Mouse (Mus musculus) lung, embryonic 14.5 days (tissue): ENCODE results near the gene Hipk2. TPM values are rescaled to one million over a fixed set of nuclear protein-coding genes. Genes with fewer than 3 reads are reported as not detected.

Experiments
- ATAC-seq: fragments of 200-750 bp; cut with Nextera tagmentation; 2 replicates; pipeline ENCODE4 v1.8.0; 2017; ENCODE audit warnings: mild to moderate bottlenecking, moderate TSS enrichment, moderate library complexity; ENCODE audit not compliant: insufficient read depth
- DNase-seq: peaks from one replicate; pipeline ENCODE4 v3.0.0-alpha.2; 2015
- H3K27ac ChIP-seq: fragments of 300-500 bp; sonication (generic); 2 replicates; pipeline ENCODE4 v1.5.1; 2014; ENCODE audit warnings: low read depth, mild to moderate bottlenecking, moderate library complexity
- H3K27me3 ChIP-seq: fragments of 300-500 bp; sonication (generic); 2 replicates; pipeline ENCODE4 v1.6.1; 2014; ENCODE audit warnings: low read length, control low read depth; ENCODE audit not compliant: insufficient read depth
- H3K36me3 ChIP-seq: fragments of 300-500 bp; sonication (generic); 2 replicates; pipeline ENCODE4 v1.6.1; 2014; ENCODE audit warnings: control low read depth; ENCODE audit not compliant: insufficient read depth
- H3K4me1 ChIP-seq: fragments of 300-500 bp; sonication (generic); 2 replicates; pipeline ENCODE4 v1.6.1; 2014; ENCODE audit warnings: antibody characterized with exemption, control low read depth; ENCODE audit not compliant: insufficient read depth
- H3K4me2 ChIP-seq: fragments of 300-500 bp; sonication (generic); 2 replicates; pipeline ENCODE4 v1.6.1; 2014; ENCODE audit warnings: mild to moderate bottlenecking
- H3K4me3 ChIP-seq: fragments of 300-500 bp; sonication (generic); 2 replicates; pipeline ENCODE4 v1.5.1; 2014; ENCODE audit warnings: low read depth, low read length
- H3K9ac ChIP-seq: fragments of 300-500 bp; sonication (generic); 2 replicates; pipeline ENCODE4 v1.6.1; 2014
- H3K9me3 ChIP-seq: fragments of 300-500 bp; sonication (generic); 2 replicates; pipeline ENCODE4 v1.6.1; 2016; ENCODE audit warnings: low read depth, low read length, control low read depth
- CTCF ChIP-seq: IDR thresholded peaks from 2 replicates; pipeline ENCODE4 v1.5.1; 2016; ENCODE audit warnings: antibody characterized with exemption, low read depth
- WGBS: fragments of 180-500 bp; shearing (Covaris S2); extraction: QIAGEN DNeasy Blood & Tissue Kit; methylation state at CpG from one replicate; pipeline ENCODE4 v1.1.7; 2014; 5-methylcytosine and 5-hydroxymethylcytosine counted together
- polyA plus RNA-seq: library from polyadenylated mRNA; unstranded; fragments of >200 nt; fragmentation: Nextera tagmentation; extraction: Ambion mirVana; gene quantifications from 2 replicates; pipeline ENCODE4 v1.2.1, GENCODE M21; 2014

Gene Hipk2
- 18.2 and 20.8 TPM in 2 replicates for polyA plus RNA-seq

DNA sequence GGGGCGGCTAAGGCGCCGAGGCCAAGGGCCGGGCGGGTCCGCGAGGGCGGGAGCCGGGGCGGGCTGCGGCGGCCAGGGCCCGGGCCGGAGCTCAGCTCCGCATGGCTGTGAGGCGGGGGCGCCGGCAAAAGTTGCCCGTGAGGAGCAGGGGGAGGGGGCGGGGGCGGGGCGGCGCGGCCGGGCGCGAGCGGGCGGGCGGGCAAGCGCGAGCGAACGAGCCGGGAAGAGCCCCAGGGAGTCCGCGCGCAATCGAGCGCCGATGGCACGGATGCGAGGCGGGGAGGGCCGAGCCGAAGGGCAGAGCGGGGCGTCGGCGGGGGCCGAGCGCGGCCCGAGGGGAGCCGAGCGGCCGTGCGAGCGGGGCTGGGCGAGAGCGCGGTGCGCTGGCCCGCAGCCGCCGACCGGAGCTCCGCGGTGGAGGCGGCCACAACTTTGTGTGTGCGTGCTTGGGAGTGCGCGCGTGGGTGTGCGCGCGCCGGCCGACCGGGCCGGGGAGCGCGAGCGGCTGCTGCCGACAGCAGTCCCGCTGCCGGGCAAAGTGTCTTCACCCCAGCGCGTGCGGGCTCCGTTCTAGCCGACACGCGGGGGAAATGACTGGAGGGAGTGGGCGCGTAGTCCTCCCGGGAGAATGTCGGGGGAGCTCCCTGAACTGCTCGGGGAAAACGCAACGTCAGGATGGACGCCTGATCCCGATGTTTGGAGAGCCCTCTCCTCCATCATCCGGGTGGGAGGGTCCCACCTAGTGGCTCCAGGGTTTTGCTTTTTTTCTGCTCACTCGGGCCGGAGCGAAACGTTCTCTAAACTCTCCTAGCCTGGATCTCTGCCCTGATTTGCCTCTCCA, at the start of gene Hipk2:
Gene Hipk2 (minus strand): TSS at position 95 of the 841 bp plus-strand sequence.
- Histone ChIP-seq H3K9me3 (no peaks in the 10 kb centered on the region), H3K4me3 (peak within 1 kb of the TSS; percentile 99), H3K27me3 (no peaks in the 10 kb centered on the region), H3K36me3 (no peaks in the 10 kb centered on the region), H3K9ac (peak within 1 kb of the TSS; percentile 99), H3K4me1 (0 out of 2 replicates have a peak, but pooled peaks cover 6% of the 10 kb centered on the region), H3K4me2 (peak within 1 kb of the TSS; percentile 85), H3K27ac (peak within 1 kb of the TSS; percentile 95)
- ATAC-seq (peak; percentile 95), DNase-seq (peak; percentile 96)
- TF ChIP-seq CTCF, result peak; percentile 42
- WGBS, result under 1% methylated on average over 95 of the region's 108 CpGs

DNA sequence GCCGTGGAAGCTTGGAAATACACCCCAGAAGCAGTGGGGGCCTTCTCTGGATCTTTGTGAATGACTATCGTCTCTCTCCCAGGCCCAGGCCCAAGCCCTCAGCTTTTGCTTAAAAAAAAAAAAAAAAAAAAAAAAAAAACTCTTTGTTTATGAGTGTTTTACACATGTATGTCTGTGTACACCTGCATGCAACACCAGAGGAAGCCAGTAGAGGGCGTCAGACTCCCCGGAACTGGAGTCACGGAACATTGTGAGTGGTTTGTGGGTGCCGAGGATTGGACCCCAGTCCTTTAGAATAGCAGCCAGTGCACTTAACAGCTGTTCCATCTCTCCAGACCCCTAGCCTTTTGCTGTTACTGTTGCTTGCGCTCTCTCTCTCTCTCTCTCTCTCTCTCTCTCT, 49.8 kb upstream of the Hipk2 start:
- 59% methylated on average over 7 of the region's 7 CpGs for WGBS
- no peak overlapping the region for H3K4me3 ChIP-seq

DNA sequence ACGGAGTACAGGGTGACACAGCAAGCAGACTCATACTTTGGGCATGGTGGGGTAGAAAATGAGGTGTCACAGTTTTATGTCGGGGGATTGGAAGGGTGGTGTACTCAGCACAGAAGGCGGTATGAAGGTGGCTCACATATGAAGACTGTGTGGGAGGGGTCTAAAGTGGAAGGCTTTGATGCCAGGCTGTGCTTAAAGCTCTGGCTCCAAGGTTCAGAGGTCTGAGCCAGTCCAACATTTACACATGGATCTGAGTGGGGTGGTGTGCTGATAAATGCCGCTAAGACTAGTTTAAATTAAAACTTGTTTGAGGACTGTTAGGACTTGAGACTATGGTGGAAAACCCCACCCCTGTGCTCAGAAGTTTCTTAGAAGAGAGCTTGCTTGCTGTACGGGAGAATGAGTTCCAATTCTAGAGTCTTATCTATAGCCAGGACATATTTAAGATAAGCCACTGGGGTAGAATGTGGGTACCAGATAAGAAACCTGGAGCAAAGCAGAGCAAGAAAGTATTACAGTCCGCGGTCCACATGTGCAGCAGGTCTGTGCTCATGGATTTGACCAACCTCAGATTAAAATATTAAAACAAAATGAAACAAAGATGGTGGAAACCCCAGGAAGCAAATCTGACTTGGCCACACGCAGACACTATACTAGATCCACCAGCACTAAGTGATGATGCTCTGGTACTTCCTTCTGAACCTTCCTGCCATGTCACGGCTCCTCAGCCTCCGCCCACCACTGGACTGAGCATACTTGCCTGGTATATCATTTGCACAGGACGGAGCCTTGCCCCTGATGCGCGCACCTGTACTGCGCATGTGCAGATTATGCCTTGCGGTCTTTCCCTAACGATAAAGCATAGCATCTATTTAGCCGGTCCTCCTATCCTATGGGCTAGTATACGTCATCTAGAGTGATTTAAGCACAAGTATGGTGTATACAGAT, 48.2 kb upstream of the Hipk2 start:
- Histone ChIP-seq H3K36me3 (no peaks in the 10 kb centered on the region), H3K27me3 (no peaks in the 10 kb centered on the region), H3K9me3 (no peaks in the 10 kb centered on the region), H3K9ac (no peak overlapping the region), H3K4me2 (no peak overlapping the region; the same call in 1 of the 2 replicates), H3K27ac (peak overlapping the region; percentile 63), H3K4me1 (no peaks in the 10 kb centered on the region), H3K4me3 (no peak overlapping the region)
- WGBS, result 71% methylated on average over 18 of the region's 18 CpGs
- peak; percentile 58 for ATAC-seq
- no peak for TF ChIP-seq CTCF
- peak; percentile 31 for DNase-seq

More for the DNA sequence above, 49.8 kb upstream of the Hipk2 start:
- no peaks in the 10 kb centered on the region for H3K9me3 ChIP-seq
- no peaks in the 10 kb centered on the region for H3K36me3 ChIP-seq
- H3K4me2 ChIP-seq, result peak overlapping the region; percentile 46
- no peaks in the 10 kb centered on the region for H3K27me3 ChIP-seq
- H3K4me1 ChIP-seq, result no peaks in the 10 kb centered on the region
- TF ChIP-seq CTCF, result peak; percentile 58
- no peak overlapping the region for H3K9ac ChIP-seq
- no peak overlapping the region for H3K27ac ChIP-seq
- DNase-seq (peak; percentile 44), ATAC-seq (no peak)

DNA sequence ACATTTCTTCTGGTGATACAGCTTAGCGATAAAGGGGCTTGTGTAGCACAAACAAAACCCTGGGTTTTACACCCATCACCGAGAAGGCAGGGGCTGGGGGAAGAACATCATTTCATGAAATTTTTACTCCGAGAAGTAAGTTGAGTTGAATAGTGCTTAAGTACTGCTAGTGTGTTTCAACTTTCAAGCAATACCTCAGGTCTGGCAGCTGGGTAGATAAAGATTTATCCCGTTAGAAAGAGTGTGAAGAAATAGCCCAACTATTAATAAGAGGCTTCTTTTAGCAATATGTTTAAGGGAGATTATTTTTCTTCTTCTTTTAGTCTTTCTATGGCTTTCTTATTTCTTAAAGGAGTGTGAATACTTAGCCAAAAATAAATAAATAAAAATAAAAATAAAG, 47.5 kb upstream of the Hipk2 start:
- H3K4me1 ChIP-seq, result 0 out of 2 replicates have a peak, but pooled peaks cover 7% of the 10 kb centered on the region
- TF ChIP-seq CTCF, result no peak
- no peak for DNase-seq
- no peak overlapping the region for H3K9ac ChIP-seq
- peak overlapping the region; percentile 63 for H3K27ac ChIP-seq
- no peak for ATAC-seq
- H3K27me3 ChIP-seq, result no peaks in the 10 kb centered on the region
- WGBS, result 62% methylated on average over 4 of the region's 4 CpGs
- no peaks in the 10 kb centered on the region for H3K36me3 ChIP-seq
- no peak overlapping the region for H3K4me3 ChIP-seq
- H3K9me3 ChIP-seq, result no peaks in the 10 kb centered on the region
- no peak overlapping the region; the same call in 1 of the 2 replicates for H3K4me2 ChIP-seq

DNA sequence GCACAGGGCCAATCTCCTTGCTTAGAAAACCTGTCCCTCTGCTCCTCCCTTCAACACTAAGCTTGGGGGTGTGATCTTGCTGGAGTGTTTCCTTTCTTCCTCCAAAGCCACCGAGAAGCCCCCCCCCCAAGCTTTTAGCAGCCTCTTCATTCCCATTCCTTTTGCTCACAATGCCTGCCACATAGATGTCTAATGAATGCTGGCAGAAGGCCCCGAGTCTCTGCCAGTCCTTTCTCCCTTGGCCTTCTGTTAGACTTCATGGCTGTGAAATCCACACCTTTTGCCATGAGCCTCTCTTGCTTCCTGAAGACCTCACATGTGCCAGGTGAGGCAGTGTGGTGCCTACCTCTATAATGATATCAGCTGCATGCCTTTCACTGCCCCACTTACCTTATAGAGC, 46.6 kb upstream of the Hipk2 start:
- no peaks in the 10 kb centered on the region for H3K36me3 ChIP-seq
- H3K27me3 ChIP-seq, result no peaks in the 10 kb centered on the region
- H3K9ac ChIP-seq, result no peak overlapping the region
- no peak overlapping the region for H3K4me3 ChIP-seq
- H3K9me3 ChIP-seq, result no peaks in the 10 kb centered on the region
- WGBS, result 43% methylated on average over 2 of the region's 2 CpGs
- H3K4me1 ChIP-seq, result 0 out of 2 replicates have a peak, but pooled peaks cover 7% of the 10 kb centered on the region
- ATAC-seq, result no peak
- no peak for TF ChIP-seq CTCF
- no peak for DNase-seq
- H3K4me2 ChIP-seq, result no peak overlapping the region
- peak overlapping the region; percentile 39 for H3K27ac ChIP-seq

DNA sequence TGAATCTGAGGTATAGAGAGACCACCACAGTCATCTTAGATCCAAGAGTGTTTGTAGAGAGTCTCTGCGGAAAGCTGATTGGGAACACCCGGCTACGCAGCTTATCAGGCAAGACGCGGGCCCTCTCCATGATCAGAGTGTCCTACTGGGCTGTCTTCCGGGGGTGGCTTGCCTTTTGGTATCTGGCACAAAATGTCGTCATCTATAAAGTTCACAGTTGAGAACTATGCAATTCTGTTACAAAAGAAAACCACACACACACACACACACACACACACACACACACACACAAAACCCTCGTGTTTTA, 45.8 kb upstream of the Hipk2 start:
- no peak for DNase-seq
- Histone ChIP-seq H3K4me3 (no peak overlapping the region), H3K27ac (peak overlapping the region; percentile 39; the same call in 1 of the 2 replicates), H3K27me3 (no peaks in the 10 kb centered on the region), H3K36me3 (no peaks in the 10 kb centered on the region), H3K4me2 (no peak overlapping the region), H3K9me3 (no peaks in the 10 kb centered on the region), H3K9ac (no peak overlapping the region), H3K4me1 (0 out of 2 replicates have a peak, but pooled peaks cover 7% of the 10 kb centered on the region)
- ATAC-seq, result no peak
- WGBS, result 71% methylated on average over 8 of the region's 8 CpGs
- TF ChIP-seq CTCF, result no peak
